Mouse (Mus musculus) liver, adult 2 months (tissue): ENCODE measurements at regions not wholly inside any gene's neighbourhood (a gene's known extent, or its start where the extent isn't known, plus 50 kb on each side); places are given as distances from the start of the nearest gene placed in this dataset.

Experiments
- DNase-seq: peaks from one replicate; pipeline ENCODE4 v3.0.0-alpha.2; 2011; ENCODE audit warnings: low read depth, low spot score; ENCODE audit errors: extremely low read depth
- H3K27ac ChIP-seq: fragments of 200-500 bp; replicated peaks from 2 replicates; pipeline ENCODE4 v1.5.1; 2012; ENCODE audit warnings: low read depth, mild to moderate bottlenecking, control low read depth, inconsistent platforms, low read length; ENCODE audit not compliant: insufficient read depth
- H3K27me3 ChIP-seq: fragments of 200-500 bp; 2 replicates; pipeline ENCODE4 v1.6.1; 2012; ENCODE audit warnings: mild to moderate bottlenecking, moderate library complexity, low read length, inconsistent platforms; ENCODE audit not compliant: control insufficient read depth, insufficient read depth
- H3K36me3 ChIP-seq: fragments of 200-500 bp; 2 replicates; pipeline ENCODE4 v1.6.1; 2012; ENCODE audit warnings: low read length, inconsistent platforms; ENCODE audit not compliant: control insufficient read depth, insufficient read depth
- H3K4me1 ChIP-seq: fragments of 200-500 bp; 2 replicates; pipeline ENCODE4 v1.6.1; 2011; ENCODE audit warnings: low read length; ENCODE audit not compliant: control insufficient read depth, insufficient read depth
- H3K4me3 ChIP-seq: fragments of 200-500 bp; 2 replicates; pipeline ENCODE4 v1.5.1; 2011; ENCODE audit warnings: low read depth, mild to moderate bottlenecking, control low read depth, low read length, moderate library complexity; ENCODE audit not compliant: insufficient read depth
- H3K79me2 ChIP-seq: fragments of 200-500 bp; 2 replicates; pipeline ENCODE4 v1.6.1; 2012; ENCODE audit warnings: inconsistent platforms, mild to moderate bottlenecking, low read length, moderate library complexity; ENCODE audit not compliant: control insufficient read depth, insufficient read depth
- H3K9ac ChIP-seq: fragments of 200-500 bp; 2 replicates; pipeline ENCODE4 v1.6.1; 2012; ENCODE audit warnings: low read depth, mild to moderate bottlenecking, control low read depth, inconsistent platforms, low read length
- CTCF ChIP-seq: fragments of 200-500 bp; IDR thresholded peaks from 2 replicates; pipeline ENCODE4 v1.5.1; 2011; ENCODE audit warnings: low read depth, low read length, control low read depth
- POLR2A ChIP-seq: fragments of 200-500 bp; IDR thresholded peaks from 2 replicates; pipeline ENCODE4 v1.6.1; 2011; ENCODE audit warnings: low read length, control low read depth; ENCODE audit not compliant: insufficient read depth; ENCODE audit errors: extremely low read depth
- WGBS: fragments of 180-500 bp; shearing (Covaris S2); methylation state at CpG from one replicate; pipeline ENCODE4 v1.1.7; 2018; 5-methylcytosine and 5-hydroxymethylcytosine counted together

DNA sequence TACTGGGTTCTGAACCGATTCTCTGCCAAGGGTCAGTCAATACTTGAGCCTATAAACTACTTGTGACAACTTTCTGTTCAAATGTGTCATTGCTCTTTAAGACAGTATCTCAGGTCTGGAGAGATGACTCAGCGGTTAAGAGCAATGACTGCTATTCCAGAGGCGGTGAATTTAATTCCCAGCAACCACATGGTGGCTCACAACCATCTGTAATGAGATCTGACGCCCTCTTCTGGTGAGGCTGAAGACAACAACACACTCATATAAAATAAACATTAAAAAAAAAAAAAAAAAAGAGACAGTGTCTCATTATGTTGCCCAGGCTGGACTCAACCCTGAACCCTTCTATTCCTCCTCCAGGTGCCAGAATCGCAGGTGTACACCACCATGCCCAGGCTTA is 159.0 kb upstream of the Ubl3 start:
- Histone ChIP-seq H3K4me3 (no peak overlapping the region), H3K27ac (no peak overlapping the region), H3K79me2 (no peaks in the 10 kb centered on the region), H3K27me3 (no peaks in the 10 kb centered on the region), H3K9ac (no peak overlapping the region), H3K4me1 (no peaks in the 10 kb centered on the region), H3K36me3 (no peaks in the 10 kb centered on the region)
- TF ChIP-seq POLR2A = no peak
- no peak for TF ChIP-seq CTCF
- no peak for DNase-seq
- 78% methylated on average over 5 of the region's 5 CpGs for WGBS

DNA sequence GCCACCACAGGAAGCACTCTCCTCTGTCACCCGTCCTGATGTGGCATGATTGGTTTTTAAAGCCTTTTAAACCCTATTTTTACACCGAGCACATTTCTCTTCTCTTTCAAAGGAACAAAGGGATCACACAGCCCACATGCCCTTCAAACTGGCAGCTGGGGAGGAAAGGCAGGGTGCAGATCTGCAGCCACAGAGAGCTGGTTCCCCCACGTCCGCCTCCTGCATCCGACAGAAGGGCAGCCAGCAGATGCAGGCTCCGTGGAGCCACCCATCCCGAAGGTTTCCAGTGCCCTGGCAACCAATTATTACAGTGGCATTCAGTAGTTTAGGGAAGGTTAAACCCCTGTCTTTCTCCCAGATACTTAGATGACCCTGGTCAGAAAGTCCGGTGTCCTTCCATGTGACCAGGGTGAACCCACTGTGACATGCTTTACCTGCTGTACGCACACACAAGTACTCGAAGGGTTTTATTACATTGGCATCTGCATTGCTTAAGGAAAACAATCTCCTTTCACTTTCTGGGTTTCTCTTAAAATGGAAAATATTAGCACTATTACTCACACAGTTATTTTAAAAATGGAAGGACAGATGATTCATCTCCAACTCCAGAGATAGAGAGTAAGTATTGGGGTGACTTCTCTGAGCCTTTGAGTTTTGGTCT is 156.7 kb upstream of the Ubl3 start:
- no peak for DNase-seq
- no peaks in the 10 kb centered on the region for H3K79me2 ChIP-seq
- H3K4me1 ChIP-seq = no peaks in the 10 kb centered on the region
- H3K27me3 ChIP-seq = no peaks in the 10 kb centered on the region
- no peak overlapping the region for H3K4me3 ChIP-seq
- 74% methylated on average over 10 of the region's 10 CpGs for WGBS
- H3K27ac ChIP-seq = no peak overlapping the region
- TF ChIP-seq CTCF (no peak), POLR2A (no peak)
- no peaks in the 10 kb centered on the region for H3K36me3 ChIP-seq
- no peak overlapping the region for H3K9ac ChIP-seq

GRCm38 (mm10) chr5:148708014-148708741 is 155.6 kb upstream of the Ubl3 start:
- no peak overlapping the region for H3K4me3 ChIP-seq
- no peaks in the 10 kb centered on the region for H3K79me2 ChIP-seq
- TF ChIP-seq POLR2A (no peak), CTCF (no peak)
- no peaks in the 10 kb centered on the region for H3K4me1 ChIP-seq
- no peak overlapping the region for H3K27ac ChIP-seq
- no peaks in the 10 kb centered on the region for H3K36me3 ChIP-seq
- WGBS = 70% methylated on average over 11 of the region's 11 CpGs
- no peak overlapping the region for H3K9ac ChIP-seq
- no peaks in the 10 kb centered on the region for H3K27me3 ChIP-seq
- DNase-seq = no peak

- Histone ChIP-seq H3K79me2 (no peaks in the 10 kb centered on the region), H3K4me3 (no peak overlapping the region), H3K27ac (no peak overlapping the region), H3K9ac (no peak overlapping the region), H3K27me3 (no peaks in the 10 kb centered on the region), H3K36me3 (no peaks in the 10 kb centered on the region), H3K4me1 (no peaks in the 10 kb centered on the region)
- DNase-seq = no peak
- TF ChIP-seq CTCF = no peak
- no peak for TF ChIP-seq POLR2A
- 77% methylated on average over 12 of the region's 12 CpGs for whole genome bisulfite sequencing
These were observed 154.7 kb upstream of the Ubl3 start for GRCm38 (mm10) chr5:148707335-148707734.

- WGBS = 88% methylated on average over 16 of the region's 16 CpGs
- Histone ChIP-seq H3K4me3 (no peak overlapping the region), H3K4me1 (peaks cover 5% of the 10 kb centered on the region), H3K27ac (no peak overlapping the region), H3K79me2 (no peaks in the 10 kb centered on the region), H3K36me3 (no peaks in the 10 kb centered on the region), H3K9ac (no peak overlapping the region), H3K27me3 (no peaks in the 10 kb centered on the region)
- DNase-seq = no peak
- no peak for TF ChIP-seq POLR2A
- no peak for TF ChIP-seq CTCF
These were observed 153.9 kb upstream of the Ubl3 start for GRCm38 (mm10) chr5:148706323-148707120.
